Mouse (Mus musculus) limb, embryonic 10.5 days (tissue): Measurements from ENCODE around the gene Cd163l1. TPM values are rescaled to one million over a fixed set of nuclear protein-coding genes. Genes with fewer than 3 reads are reported as not detected.

Source experiments
- DNase-seq: peaks from one replicate; pipeline ENCODE4 v3.0.0-alpha.2; 2017; ENCODE audit warnings: low spot score
- H3K27ac ChIP-seq: fragments of 300-500 bp; sonication (generic); 2 replicates; pipeline ENCODE4 v1.5.1; 2016; ENCODE audit warnings: mild to moderate bottlenecking
- H3K27me3 ChIP-seq: fragments of 300-500 bp; sonication (generic); 2 replicates; pipeline ENCODE4 v1.6.1; 2016; ENCODE audit warnings: low read depth, mild to moderate bottlenecking; ENCODE audit not compliant: poor library complexity, severe bottlenecking
- H3K36me3 ChIP-seq: fragments of 300-500 bp; sonication (generic); 2 replicates; pipeline ENCODE4 v1.6.1; 2016; ENCODE audit warnings: mild to moderate bottlenecking, moderate library complexity
- H3K4me1 ChIP-seq: fragments of 300-500 bp; sonication (generic); 2 replicates; pipeline ENCODE4 v1.6.1; 2016
- H3K4me3 ChIP-seq: fragments of 300-500 bp; sonication (generic); 2 replicates; pipeline ENCODE4 v1.5.1; 2016; ENCODE audit warnings: mild to moderate bottlenecking, moderate library complexity
- H3K9me3 ChIP-seq: fragments of 300-500 bp; sonication (generic); replicated peaks from 2 replicates; pipeline ENCODE4 v1.6.1; 2016; ENCODE audit warnings: mild to moderate bottlenecking
- WGBS: fragments of 180-500 bp; shearing (Covaris S2); methylation state at CpG from one replicate; pipeline ENCODE4 v1.1.7; 2016; 5-methylcytosine and 5-hydroxymethylcytosine counted together
- polyA plus RNA-seq: library from polyadenylated mRNA; unstranded; fragments of >200 nt; fragmentation: Nextera tagmentation; extraction: Ambion mirVana; gene quantifications from 2 replicates; pipeline ENCODE4 v1.2.1, GENCODE M21; 2016

Cd163l1 gene
- 0.04 TPM in 1 of 2 replicates, not detected in the other for polyA plus RNA-seq

- 94% methylated on average over 2 of the region's 2 CpGs for WGBS
- no peak within 1 kb of the TSS for H3K4me3 ChIP-seq
Observed at GRCm38 (mm10) chr7:140217967-140218366, at the start of gene Cd163l1. Gene Cd163l1, plus strand, starts transcription at chr7:140218267.

GRCm38 (mm10) chr7:140169386-140169785, 48.7 kb upstream of the Cd163l1 start:
- no peak for DNase-seq
- H3K27me3 ChIP-seq: no peaks in the 10 kb centered on the region
- no peak overlapping the region for H3K4me3 ChIP-seq
- no peak overlapping the region for H3K27ac ChIP-seq
- no peaks in the 10 kb centered on the region for H3K4me1 ChIP-seq
- H3K9me3 ChIP-seq: no peaks in the 10 kb centered on the region
- 89% methylated on average over 4 of the region's 4 CpGs for WGBS
- H3K36me3 ChIP-seq: no peaks in the 10 kb centered on the region

More at GRCm38 (mm10) chr7:140217967-140218366, at the start of gene Cd163l1:
- no peaks in the 10 kb centered on the region for H3K4me1 ChIP-seq
- no peak within 1 kb of the TSS for H3K27ac ChIP-seq
- no peak for DNase-seq
- no peaks in the 10 kb centered on the region for H3K36me3 ChIP-seq
- no peaks in the 10 kb centered on the region for H3K9me3 ChIP-seq
- H3K27me3 ChIP-seq: no peaks in the 10 kb centered on the region

DNA sequence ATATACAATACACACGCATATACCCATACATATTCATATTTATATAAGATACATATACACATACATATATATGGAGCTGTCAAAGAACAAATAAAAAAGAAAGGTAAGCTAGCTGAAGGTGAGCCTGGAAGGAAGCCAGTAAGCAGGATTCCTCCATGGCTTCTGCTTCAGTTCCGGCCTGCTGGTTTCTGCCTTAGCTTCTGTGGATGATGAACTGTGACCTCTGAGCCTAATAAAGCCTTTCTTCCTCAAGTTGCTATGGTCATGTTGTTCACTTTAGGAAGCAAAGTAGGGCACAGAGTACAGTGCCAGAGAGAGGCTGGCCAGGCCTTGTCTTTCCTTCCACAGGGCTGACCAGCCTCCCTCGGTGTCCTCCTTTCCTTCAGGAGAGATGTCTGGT, 47.2 kb upstream of the Cd163l1 start:
- Histone ChIP-seq H3K4me1 (no peaks in the 10 kb centered on the region), H3K27ac (no peak overlapping the region), H3K36me3 (no peaks in the 10 kb centered on the region), H3K9me3 (no peaks in the 10 kb centered on the region), H3K27me3 (no peaks in the 10 kb centered on the region), H3K4me3 (no peak overlapping the region)
- 93% methylated on average over 3 of the region's 3 CpGs for WGBS
- no peak for DNase-seq

GRCm38 (mm10) chr7:140172936-140173335, 45.1 kb upstream of the Cd163l1 start, which contains the start of gene Olfr523:
Gene Olfr523, plus strand, starts transcription at chr7:140173217.
- Histone ChIP-seq H3K4me1 (no peaks in the 10 kb centered on the region), H3K36me3 (no peaks in the 10 kb centered on the region), H3K4me3 (no peak within 1 kb of the TSS), H3K27ac (no peak within 1 kb of the TSS), H3K9me3 (no peaks in the 10 kb centered on the region), H3K27me3 (no peaks in the 10 kb centered on the region)
- 62% methylated on average over 1 of the region's 1 CpGs for WGBS
- DNase-seq: no peak

GRCm38 (mm10) chr7:140179176-140179575, 38.9 kb upstream of the Cd163l1 start:
- Histone ChIP-seq H3K27ac (no peak overlapping the region), H3K27me3 (no peaks in the 10 kb centered on the region), H3K4me3 (no peak overlapping the region), H3K36me3 (no peaks in the 10 kb centered on the region), H3K4me1 (no peaks in the 10 kb centered on the region), H3K9me3 (no peaks in the 10 kb centered on the region)
- WGBS: 86% methylated on average over 2 of the region's 2 CpGs
- no peak for DNase-seq

DNA sequence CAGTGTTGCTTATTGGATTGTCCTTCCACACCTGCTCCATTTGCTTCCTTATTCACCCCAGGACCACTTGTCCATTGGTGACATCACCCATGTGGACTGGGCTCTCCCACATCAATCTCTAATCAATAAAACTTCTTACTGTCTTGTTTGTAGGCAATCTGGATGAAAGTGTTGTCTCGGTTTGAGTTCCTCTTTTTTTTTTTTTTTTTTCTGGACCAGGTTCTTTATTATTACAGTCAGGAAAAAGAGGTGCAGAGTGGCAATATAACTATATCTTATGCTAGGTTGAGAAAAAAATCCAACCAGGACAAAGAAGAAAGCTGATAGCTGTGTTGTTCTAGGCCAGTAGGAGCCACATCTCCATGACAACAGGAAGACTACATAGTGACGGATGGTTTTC, 37.4 kb upstream of the Cd163l1 start:
- WGBS: 83% methylated on average over 2 of the region's 2 CpGs
- DNase-seq: no peak

DNA sequence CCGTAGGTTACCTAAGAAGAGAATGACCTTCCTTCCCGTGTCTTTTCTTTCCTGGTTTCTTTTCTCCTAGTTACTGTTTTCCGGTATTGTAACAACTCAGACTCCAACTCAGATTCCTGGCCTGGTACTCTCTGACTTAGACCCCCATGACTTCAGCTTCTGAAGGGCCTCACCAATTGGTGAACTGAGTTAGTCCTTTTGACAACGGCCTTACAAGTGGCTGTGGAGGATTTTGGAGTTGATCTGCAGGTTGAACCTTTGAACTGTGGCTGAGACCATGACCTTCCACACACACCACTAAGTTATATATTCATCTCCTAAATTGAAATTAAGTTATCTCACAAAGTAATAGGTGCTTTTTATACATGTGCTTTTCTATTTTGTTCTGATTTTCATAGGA, 33.9 kb upstream of the Cd163l1 start:
- no peak for DNase-seq
- Histone ChIP-seq H3K36me3 (no peaks in the 10 kb centered on the region), H3K9me3 (no peaks in the 10 kb centered on the region), H3K27ac (no peak overlapping the region), H3K4me3 (no peak overlapping the region), H3K27me3 (no peaks in the 10 kb centered on the region), H3K4me1 (no peaks in the 10 kb centered on the region)
- 89% methylated on average over 4 of the region's 4 CpGs for WGBS

More for the DNA sequence above, 37.4 kb upstream of the Cd163l1 start:
- no peak overlapping the region for H3K27ac ChIP-seq
- no peak overlapping the region for H3K4me3 ChIP-seq
- no peaks in the 10 kb centered on the region for H3K36me3 ChIP-seq
- H3K27me3 ChIP-seq: no peaks in the 10 kb centered on the region
- no peaks in the 10 kb centered on the region for H3K4me1 ChIP-seq
- H3K9me3 ChIP-seq: no peaks in the 10 kb centered on the region

GRCm38 (mm10) chr7:140186646-140187620, 31.1 kb upstream of the Cd163l1 start:
- 72% methylated on average over 18 of the region's 18 CpGs for WGBS
- Histone ChIP-seq H3K27me3 (no peaks in the 10 kb centered on the region), H3K4me3 (no peak overlapping the region), H3K36me3 (no peaks in the 10 kb centered on the region), H3K4me1 (no peaks in the 10 kb centered on the region), H3K9me3 (no peaks in the 10 kb centered on the region), H3K27ac (no peak overlapping the region)
- DNase-seq: no peak

DNA sequence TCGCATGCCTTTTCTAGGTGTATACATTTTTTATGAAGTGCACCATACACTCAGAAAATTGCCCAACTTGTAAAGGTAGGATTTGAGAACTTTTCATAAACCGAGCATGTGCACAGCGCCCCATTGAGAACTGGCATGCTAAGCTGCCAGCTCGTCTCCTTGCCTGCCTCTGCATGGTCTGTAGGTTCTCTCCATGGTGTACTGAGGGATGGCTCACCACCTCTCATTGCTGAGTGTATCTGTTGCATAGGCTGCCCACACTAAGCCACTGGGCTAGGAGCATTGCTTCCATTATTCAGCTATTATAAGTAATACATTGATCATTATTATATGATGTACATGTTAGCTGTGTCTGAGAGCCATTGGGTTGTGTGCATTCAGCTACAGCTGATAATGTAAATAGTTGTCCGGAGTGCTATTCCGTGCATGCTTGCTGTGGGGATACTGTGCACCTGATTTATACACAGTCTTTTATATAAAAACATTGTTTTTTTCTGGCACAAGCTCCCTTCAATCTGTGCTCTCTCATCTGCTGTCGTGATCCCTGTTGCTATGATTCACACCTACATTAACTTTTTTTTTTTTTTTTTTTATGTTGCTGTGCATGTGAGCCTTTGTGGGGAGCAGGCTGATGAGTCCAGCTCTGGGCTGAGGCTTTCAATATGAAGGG, 30.2 kb upstream of the Cd163l1 start:
- no peaks in the 10 kb centered on the region for H3K36me3 ChIP-seq
- no peaks in the 10 kb centered on the region for H3K4me1 ChIP-seq
- no peak overlapping the region for H3K27ac ChIP-seq
- WGBS: 87% methylated on average over 7 of the region's 7 CpGs
- no peaks in the 10 kb centered on the region for H3K9me3 ChIP-seq
- H3K27me3 ChIP-seq: no peaks in the 10 kb centered on the region
- no peak for DNase-seq
- H3K4me3 ChIP-seq: no peak overlapping the region

GRCm38 (mm10) chr7:140188391-140189328, 29.4 kb upstream of the Cd163l1 start:
- no peak for DNase-seq
- WGBS: 63% methylated on average over 4 of the region's 4 CpGs
- Histone ChIP-seq H3K4me3 (no peak overlapping the region), H3K4me1 (no peaks in the 10 kb centered on the region), H3K27me3 (no peaks in the 10 kb centered on the region), H3K36me3 (no peaks in the 10 kb centered on the region), H3K9me3 (no peaks in the 10 kb centered on the region), H3K27ac (no peak overlapping the region)

DNA sequence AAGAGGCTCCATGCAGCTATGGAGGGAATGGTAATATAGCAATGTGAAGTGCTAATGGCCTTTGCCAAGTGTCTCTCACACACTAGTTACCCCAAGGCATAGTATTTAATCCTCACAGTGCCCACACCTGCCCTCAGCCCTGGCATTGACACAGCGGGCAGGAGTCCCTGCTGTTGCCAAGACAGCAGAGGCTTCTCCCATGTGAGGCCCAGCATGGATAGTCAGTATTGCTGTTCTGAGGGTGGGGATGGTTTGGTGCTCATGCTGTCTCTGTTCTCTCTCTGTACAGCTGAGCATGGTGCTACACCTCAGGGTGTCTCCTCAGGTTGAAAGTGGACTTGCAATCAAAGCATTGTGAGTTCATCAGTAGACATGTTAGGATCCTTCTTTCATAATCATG, 27.6 kb upstream of the Cd163l1 start:
- Histone ChIP-seq H3K4me1 (no peaks in the 10 kb centered on the region), H3K27me3 (no peaks in the 10 kb centered on the region), H3K9me3 (no peaks in the 10 kb centered on the region), H3K4me3 (no peak overlapping the region), H3K36me3 (no peaks in the 10 kb centered on the region), H3K27ac (no peak overlapping the region)
- WGBS: 89% methylated on average over 1 of the region's 1 CpGs
- DNase-seq: no peak

DNA sequence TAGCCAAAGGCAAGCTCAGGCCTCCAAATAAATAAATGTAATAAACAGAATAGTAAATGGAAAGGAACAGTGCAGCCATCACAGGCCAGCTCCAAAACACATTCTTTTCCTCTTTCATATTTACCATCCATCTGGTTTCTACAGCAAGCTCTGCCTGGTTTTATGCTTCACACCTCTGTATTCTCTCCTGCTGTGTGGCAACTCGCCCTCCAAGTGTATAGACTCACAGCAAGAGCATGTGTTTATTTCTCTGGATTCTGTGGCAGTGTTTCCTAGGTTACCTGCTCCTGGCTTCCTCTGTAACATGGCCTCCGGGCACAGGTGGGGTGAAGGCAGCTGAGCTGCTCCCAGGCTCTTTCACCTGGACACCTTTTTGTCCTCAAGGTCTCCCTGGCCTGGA, 25.6 kb upstream of the Cd163l1 start:
- no peak overlapping the region for H3K27ac ChIP-seq
- H3K36me3 ChIP-seq: no peaks in the 10 kb centered on the region
- H3K27me3 ChIP-seq: no peaks in the 10 kb centered on the region
- DNase-seq: no peak
- no peaks in the 10 kb centered on the region for H3K4me1 ChIP-seq
- WGBS: 59% methylated on average over 2 of the region's 2 CpGs
- no peak overlapping the region for H3K4me3 ChIP-seq
- H3K9me3 ChIP-seq: no peaks in the 10 kb centered on the region
